Mouse (Mus musculus) cortical plate, adult 2 months (tissue): Measurements from ENCODE around the gene Plekho1. TPM values are rescaled to one million over a fixed set of nuclear protein-coding genes. Genes with fewer than 3 reads are reported as not detected.
A peak's percentile ranks its signal among the peaks of the same experiment; 100 is the strongest.
"Not testable (repeated sequence)": the region's sequence is repeated elsewhere in the genome, so short reads cannot be mapped to it uniquely, and the experiment has no call there.

ENCODE experiments used
- H3K27ac ChIP-seq: fragments of 200-500 bp; 2 replicates; pipeline ENCODE4 v1.5.1; 2012; ENCODE audit warnings: low read length, control low read depth, inconsistent platforms; ENCODE audit not compliant: insufficient read depth
- H3K4me1 ChIP-seq: fragments of 200-500 bp; 2 replicates; pipeline ENCODE4 v1.6.1; 2011; ENCODE audit warnings: low read length; ENCODE audit not compliant: control insufficient read depth, insufficient read depth
- H3K4me3 ChIP-seq: fragments of 200-500 bp; 2 replicates; pipeline ENCODE4 v1.5.1; 2011; ENCODE audit warnings: mild to moderate bottlenecking, low read length, control low read depth; ENCODE audit not compliant: insufficient read depth
- CTCF ChIP-seq: fragments of 200-500 bp; IDR thresholded peaks from 2 replicates; pipeline ENCODE4 v1.5.1; 2011; ENCODE audit warnings: mild to moderate bottlenecking, control low read depth, low read length; ENCODE audit not compliant: insufficient read depth; ENCODE audit errors: extremely low read depth
- POLR2A ChIP-seq: fragments of 200-500 bp; IDR thresholded peaks from 2 replicates; pipeline ENCODE4 v1.6.1; 2011; ENCODE audit warnings: mild to moderate bottlenecking, low read length, control low read depth; ENCODE audit not compliant: insufficient read depth; ENCODE audit errors: extremely low read depth
- polyA plus RNA-seq: library from polyadenylated mRNA; depleted of rRNA; stranded (reverse); fragments of >200 nt; gene quantifications from 2 replicates; pipeline ENCODE4 v1.2.3, GENCODE M21; 2012; rRNA removed

The Plekho1 gene
- polyA plus RNA-seq = 133 and 134 TPM in 2 replicates

DNA sequence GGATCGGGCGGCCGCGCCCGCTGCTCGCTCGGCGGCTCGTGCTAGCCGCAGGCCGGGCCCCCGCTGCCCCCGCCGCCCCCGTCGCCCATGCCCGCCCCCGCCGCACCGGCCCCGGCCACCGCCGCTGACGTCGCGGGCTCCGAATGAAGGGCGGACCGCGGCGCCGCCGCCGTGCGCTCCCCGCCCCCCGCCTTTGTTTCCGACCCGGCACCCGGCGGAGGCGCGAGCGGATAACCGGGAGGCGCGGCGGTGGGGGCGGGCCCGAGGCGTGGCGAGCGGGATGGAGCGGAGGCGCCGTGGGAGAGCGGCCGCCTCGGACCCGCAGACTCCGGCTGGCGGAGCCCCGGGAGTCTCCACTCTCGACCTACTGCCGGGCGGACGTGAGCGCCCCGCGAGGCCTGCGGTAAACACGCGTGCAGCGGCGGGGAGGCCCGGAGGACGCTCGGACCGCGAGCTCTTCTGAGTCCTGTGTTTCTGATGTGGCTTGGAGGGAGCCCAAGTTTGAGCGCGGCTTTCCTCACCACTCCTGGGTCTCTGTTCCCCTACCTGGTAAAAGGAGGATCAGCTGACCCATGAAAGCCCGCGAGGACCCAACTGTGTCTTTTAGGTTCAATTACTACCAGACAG is at the start of gene Plekho1:
Gene Plekho1 (minus strand): TSS at position 200 of the 627 bp plus-strand sequence.
- TF ChIP-seq CTCF = no peak
- TF ChIP-seq POLR2A = no peak
- H3K27ac ChIP-seq = peak within 1 kb of the TSS; percentile 82
- H3K4me3 ChIP-seq = peak within 1 kb of the TSS; percentile 77
- peaks cover 12% of the 10 kb centered on the region for H3K4me1 ChIP-seq

DNA sequence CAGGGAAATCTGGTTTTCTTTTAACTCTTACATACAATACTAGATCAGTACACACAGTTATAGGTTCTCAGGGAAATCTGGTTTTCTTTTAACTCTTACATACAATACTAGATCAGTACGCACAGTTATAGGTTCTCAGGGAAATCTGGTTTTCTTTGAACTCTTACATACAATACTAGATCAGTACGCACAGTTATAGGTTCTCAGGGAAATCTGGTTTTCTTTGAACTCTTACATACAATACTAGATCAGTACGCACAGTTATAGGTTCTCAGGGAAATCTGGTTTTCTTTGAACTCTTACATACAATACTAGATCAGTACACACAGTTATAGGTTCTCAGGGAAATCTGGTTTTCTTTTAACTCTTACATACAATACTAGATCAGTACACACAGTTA is 48.8 kb upstream of the Plekho1 start:
- H3K4me1 ChIP-seq, H3K4me3 ChIP-seq, H3K27ac ChIP-seq: not testable (repeated sequence)

DNA sequence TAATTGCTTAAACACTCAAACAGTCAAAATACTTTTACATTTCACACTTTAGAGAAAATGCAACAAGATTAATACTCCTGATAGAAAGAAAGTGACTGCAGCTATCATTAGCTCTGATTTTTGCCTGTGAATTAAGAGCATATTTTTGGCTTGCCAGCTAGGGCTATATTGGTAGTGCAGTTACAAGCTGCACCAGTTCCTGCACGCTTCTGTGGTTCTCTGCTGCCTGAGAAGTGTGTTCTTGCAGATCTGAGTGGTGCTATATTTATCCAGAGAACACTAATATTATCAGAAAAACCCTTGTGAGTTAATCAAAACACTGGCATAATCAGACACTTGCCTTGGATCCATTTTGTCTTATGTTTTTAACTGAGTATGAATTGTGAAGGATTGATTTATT is 47.3 kb upstream of the Plekho1 start:
- Histone ChIP-seq H3K4me3 (no peak overlapping the region), H3K4me1 (peaks cover 5% of the 10 kb centered on the region), H3K27ac (no peak overlapping the region)
- no peak for TF ChIP-seq CTCF
- no peak for TF ChIP-seq POLR2A

DNA sequence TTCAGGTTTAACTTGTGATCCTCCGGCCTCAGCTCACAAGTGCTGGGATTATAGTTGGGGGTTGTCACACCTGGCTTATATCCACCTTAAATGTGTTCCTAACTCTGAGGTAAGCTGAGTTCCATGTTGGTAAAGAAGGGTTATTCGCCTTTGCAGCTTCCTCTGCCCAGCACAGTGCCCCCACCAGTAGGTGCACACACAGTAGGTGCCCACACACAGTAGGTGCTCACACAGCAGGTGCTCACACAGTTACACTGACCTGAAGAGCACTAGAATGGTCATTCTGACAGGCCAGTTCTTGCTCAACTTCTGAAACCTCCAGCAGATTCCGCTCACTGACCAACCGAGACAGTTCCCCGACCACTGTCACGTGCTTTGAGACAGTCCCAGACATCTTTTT is 45.3 kb upstream of the Plekho1 start:
- TF ChIP-seq CTCF (no peak), POLR2A (no peak)
- Histone ChIP-seq H3K4me3 (no peak overlapping the region), H3K4me1 (peaks cover 5% of the 10 kb centered on the region), H3K27ac (no peak overlapping the region)

DNA sequence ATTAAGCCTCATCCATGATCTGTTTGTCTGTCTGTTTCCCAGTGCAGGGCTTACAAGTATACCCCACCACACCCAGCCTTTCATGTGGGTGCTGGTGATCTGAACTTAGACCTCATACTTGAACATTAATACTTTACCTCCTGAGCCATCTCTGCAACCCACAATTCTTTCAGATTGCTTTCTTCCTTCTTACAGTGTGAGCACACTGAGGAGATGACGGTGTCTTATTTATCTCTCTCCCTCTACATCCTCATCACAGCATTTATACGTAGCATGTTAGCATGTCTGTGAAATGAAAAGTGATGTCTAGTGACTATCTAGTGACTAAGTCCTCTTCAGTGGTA is 44.8 kb upstream of the Plekho1 start:
- TF ChIP-seq POLR2A = no peak
- Histone ChIP-seq H3K4me3 (no peak overlapping the region), H3K4me1 (peaks cover 5% of the 10 kb centered on the region), H3K27ac (peak overlapping the region; percentile 64; the same call in 1 of the 2 replicates)

DNA sequence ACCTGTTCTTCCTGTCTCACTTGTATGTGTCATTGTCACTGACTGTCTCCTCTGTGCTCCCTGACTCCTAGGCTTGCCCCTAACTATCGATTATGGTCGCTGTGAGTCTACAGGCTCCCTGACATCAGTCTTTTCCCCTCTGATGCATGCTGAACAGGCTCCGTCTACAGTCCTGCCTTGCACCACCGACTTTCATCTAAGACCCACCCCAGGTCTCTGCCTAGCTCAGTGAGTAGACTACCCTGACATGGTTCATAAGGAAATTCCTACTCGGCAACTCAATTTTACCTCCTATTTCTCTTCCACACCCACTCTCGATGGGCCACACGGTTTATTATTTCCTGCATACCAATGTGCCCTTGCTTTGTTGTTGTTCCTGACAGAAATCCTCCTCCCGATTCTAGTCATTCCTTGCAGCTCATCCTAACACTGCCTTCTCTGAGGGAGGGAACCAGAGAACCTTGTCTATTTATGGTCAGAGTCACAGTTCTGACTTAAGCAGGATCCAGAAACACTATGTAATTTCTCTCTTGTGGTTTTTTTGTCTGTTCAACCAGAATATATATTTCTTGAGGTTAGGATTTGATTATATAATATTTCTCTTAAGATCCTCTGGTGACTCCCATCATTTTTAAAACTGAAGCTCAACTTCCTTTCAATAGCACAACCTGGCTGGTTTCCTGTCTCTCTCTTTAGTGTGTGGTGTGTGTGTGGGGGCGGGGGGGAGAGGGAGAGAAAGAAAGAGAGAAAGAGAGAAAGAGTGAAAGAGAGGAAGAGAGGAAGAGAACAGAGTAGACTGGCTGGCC is 44.3 kb upstream of the Plekho1 start:
- H3K27ac ChIP-seq = peak overlapping the region; percentile 64; the same call in 1 of the 2 replicates

DNA sequence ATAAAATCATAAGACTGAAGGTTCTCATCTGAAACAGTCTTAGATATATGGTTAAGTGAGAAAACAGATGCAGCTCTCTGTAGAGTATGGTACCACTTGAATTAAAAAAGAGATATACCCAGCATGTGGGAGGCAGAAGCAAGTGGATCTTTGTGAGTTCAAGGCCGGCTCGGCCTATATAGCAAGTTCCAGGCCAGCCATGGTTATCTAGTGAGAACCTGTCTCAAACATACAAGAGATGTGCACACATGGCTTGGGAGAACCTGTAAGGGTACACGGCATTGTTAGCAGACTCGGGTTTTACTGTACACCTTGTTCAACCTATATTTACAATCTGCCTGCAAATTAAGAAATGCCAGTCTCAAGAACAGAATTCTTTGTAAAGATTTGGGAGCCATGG is 43.0 kb upstream of the Plekho1 start:
- peaks cover 5% of the 10 kb centered on the region for H3K4me1 ChIP-seq
- no peak for TF ChIP-seq CTCF
- TF ChIP-seq POLR2A = no peak
- H3K4me3 ChIP-seq = no peak overlapping the region
- no peak overlapping the region for H3K27ac ChIP-seq

More for the DNA sequence above, 44.3 kb upstream of the Plekho1 start:
- Histone ChIP-seq H3K4me3 (no peak overlapping the region), H3K4me1 (peaks cover 5% of the 10 kb centered on the region)
- TF ChIP-seq POLR2A = no peak
- TF ChIP-seq CTCF = no peak

DNA sequence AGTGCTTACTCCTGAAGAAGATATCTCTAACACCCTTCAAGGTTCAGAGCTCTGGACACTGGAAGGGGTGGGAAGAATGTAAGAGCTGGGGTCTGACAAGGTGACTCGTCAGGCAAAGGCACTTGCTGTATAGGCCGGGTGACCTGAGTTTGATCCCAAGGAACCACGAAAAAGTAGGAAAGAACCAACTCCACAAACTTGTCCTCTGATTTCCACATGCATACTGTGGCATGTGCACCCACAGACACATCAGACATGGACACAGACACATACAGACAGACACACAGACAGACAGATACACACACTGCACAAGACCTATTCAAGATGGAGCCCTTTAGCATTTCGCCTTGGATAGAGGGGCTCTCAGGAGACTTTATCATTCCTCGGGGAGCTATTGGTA is 42.4 kb upstream of the Plekho1 start:
- peaks cover 5% of the 10 kb centered on the region for H3K4me1 ChIP-seq
- TF ChIP-seq POLR2A (no peak), CTCF (no peak)
- no peak overlapping the region for H3K27ac ChIP-seq
- H3K4me3 ChIP-seq = no peak overlapping the region

DNA sequence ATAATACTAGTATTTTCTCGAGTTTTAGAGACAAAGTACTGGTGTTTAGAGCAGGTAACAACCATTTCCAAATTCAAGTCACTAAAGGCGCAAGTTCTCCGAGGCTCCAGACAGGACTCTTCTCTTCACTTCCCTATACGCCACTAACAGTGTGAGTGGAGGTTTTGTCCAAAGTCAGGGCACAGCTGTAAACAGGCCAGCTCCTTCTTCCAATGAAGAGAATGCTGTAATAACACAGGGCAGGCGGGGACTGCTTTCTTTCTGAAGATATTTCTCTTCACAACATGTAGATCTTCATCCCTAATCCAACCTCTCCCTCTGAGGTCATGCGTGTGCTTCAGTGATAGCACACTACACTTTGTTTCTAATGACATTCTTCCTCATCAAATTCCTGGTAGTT is 41.0 kb upstream of the Plekho1 start:
- Histone ChIP-seq H3K4me1 (peaks cover 5% of the 10 kb centered on the region), H3K27ac (no peak overlapping the region), H3K4me3 (no peak overlapping the region)
- TF ChIP-seq CTCF = no peak
- no peak for TF ChIP-seq POLR2A

DNA sequence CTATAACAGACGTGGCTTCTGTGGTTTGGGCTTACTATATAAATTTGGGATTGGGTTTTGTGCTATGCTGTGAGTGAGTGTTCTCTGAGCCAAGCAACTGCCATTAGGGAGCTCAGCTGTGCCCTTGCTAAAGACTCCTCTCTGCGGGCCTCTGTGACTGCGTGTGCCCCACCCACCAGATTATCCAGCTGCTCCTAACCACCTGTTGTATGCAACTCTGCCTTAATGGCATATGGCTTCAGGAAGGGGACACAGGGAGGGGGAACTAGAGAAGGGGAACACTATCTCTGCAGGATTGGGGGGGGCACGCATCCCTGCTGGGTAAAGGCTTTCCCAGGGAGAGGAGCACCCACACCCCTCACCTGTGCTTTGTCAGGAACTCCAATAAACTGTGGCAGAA is 37.2 kb upstream of the Plekho1 start:
- H3K4me1 ChIP-seq = no peaks in the 10 kb centered on the region
- H3K27ac ChIP-seq = no peak overlapping the region
- TF ChIP-seq POLR2A (no peak), CTCF (no peak)
- H3K4me3 ChIP-seq = no peak overlapping the region

DNA sequence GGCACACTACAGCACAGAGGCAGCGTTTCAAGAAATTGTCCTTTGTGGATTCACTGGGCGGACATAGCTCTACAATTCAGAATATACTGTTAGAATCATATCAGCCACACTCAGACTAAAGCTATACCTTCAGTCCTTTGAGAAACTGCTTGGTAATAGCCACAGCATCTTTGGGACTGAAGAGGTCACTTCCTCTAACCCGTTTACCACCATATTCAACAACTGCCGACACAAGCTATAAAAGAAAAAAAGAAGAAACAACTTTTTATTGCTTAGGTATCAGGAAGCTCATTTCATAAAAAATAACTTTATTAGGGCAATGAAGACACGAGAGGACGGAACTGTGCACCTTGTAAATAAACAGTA is 36.8 kb upstream of the Plekho1 start:
- no peak for TF ChIP-seq CTCF
- no peak for TF ChIP-seq POLR2A
- no peak overlapping the region for H3K27ac ChIP-seq

More for the DNA sequence above, 36.8 kb upstream of the Plekho1 start:
- no peaks in the 10 kb centered on the region for H3K4me1 ChIP-seq
- H3K4me3 ChIP-seq = no peak overlapping the region
